Mouse (Mus musculus) stomach, postnatal 0 days (tissue): Measurements from ENCODE around the gene Dirc2.

Source experiments
- CTCF ChIP-seq: IDR thresholded peaks from 2 replicates; pipeline ENCODE4 v1.5.1; 2016; ENCODE audit warnings: antibody characterized with exemption, low read depth, mild to moderate bottlenecking, moderate library complexity
- EP300 ChIP-seq: optimal IDR thresholded peaks from 2 replicates; pipeline ENCODE3; 2016; ENCODE audit warnings: antibody characterized with exemption

DNA sequence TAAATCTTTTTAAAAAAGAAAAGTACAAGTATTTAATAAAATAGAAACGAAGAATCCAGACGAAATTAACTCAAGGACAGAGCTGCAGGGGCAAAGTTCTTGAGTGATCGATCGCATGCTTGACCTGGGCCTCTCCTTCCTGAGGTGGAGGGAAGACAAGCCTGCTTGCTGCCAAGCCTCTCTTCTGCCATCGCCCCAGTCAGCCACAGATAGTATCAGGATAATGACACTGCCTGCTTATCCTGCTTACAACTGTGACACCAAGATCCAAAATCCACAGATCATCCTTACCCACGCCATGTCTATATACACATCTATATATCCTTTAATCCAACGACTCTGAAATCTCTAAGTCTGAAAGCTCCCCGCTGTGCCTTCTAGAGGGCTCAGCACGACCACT, 12.5 kb downstream of the Dirc2 start:
- TF ChIP-seq CTCF (no peak), EP300 (no peak)
